Mouse (Mus musculus) c-Kit-negative CD71-positive TER-119-positive erythroid progenitor cells, embryonic 14.5 days (primary cell): ENCODE results near the gene Gramd1b.

ENCODE experiments used
- DNase-seq: peaks from one replicate; pipeline ENCODE4 v3.0.0-alpha.2; 2013; ENCODE audit warnings: low read depth, low spot score

Gramd1b gene

GRCm38 (mm10) chr9:40269103-40269861 lies 261.9 kb downstream of the Gramd1b start, which contains the start of gene Scn3b:
Gene Scn3b, plus strand, starts transcription at chr9:40269217.
- DNase-seq = no peak

- DNase-seq = no peak
These were observed 262.5 kb downstream of the Gramd1b start for GRCm38 (mm10) chr9:40268748-40269102.

GRCm38 (mm10) chr9:40268040-40268747 lies 263.0 kb downstream of the Gramd1b start:
- DNase-seq = no peak

- no peak for DNase-seq
These were observed 267.3 kb downstream of the Gramd1b start for GRCm38 (mm10) chr9:40263874-40264273.

GRCm38 (mm10) chr9:40252459-40252858 lies 278.7 kb downstream of the Gramd1b start:
- DNase-seq = no peak

GRCm38 (mm10) chr9:40249106-40249505 lies 282.1 kb downstream of the Gramd1b start:
- no peak for DNase-seq

- DNase-seq = no peak
These were observed 284.5 kb downstream of the Gramd1b start for GRCm38 (mm10) chr9:40246702-40247101.

- DNase-seq = no peak
These were observed 285.1 kb downstream of the Gramd1b start for GRCm38 (mm10) chr9:40245974-40246665.

- DNase-seq = no peak
These were observed 285.7 kb downstream of the Gramd1b start for GRCm38 (mm10) chr9:40245466-40245865.
